22 mouse cellular contexts compared by ENCODE assay signal in genomic region chr7:24839410-24839808, GRCm38 (mm10). TPM values are rescaled to one million over a fixed set of nuclear protein-coding genes. Genes with fewer than 3 reads are reported as not detected.
DNase-seq lines count a peak whose midpoint lies in the region; ATAC-seq lines count a peak whose summit lies in the region.
"Had no signal": no experiment of that assay in that cellular context is flagged by ENCODE, and none has a peak within 500 bp of the region (broad histone marks: within the 10 kb centered on the region; RNA-seq: fewer than 3 reads in every experiment).

No protein-coding gene starts in this region.

- no peaks in the 10 kb centered on the region; the same call in 1 of the 2 replicates for H3K27me3 ChIP-seq in liver, embryonic 12.5 days (replicated peaks)
- H3K27me3 ChIP-seq: kidney, embryonic 15.5 days; limb, embryonic 12.5 days; neural tube, embryonic 15.5 days had no signal

- 0 out of 2 replicates have a peak, but pooled peaks cover 8% of the 10 kb centered on the region for H3K4me1 ChIP-seq in liver, embryonic 12.5 days
- H3K4me1 ChIP-seq: kidney, embryonic 15.5 days; midbrain, embryonic 10.5 days; neural tube, embryonic 15.5 days had no signal

- H3K4me2 ChIP-seq in liver, embryonic 12.5 days: no peak overlapping the region
- H3K4me2 ChIP-seq: kidney, embryonic 15.5 days; limb, embryonic 12.5 days; neural tube, embryonic 15.5 days had no signal

- no peak overlapping the region for H3K27ac ChIP-seq in liver, embryonic 12.5 days
- H3K27ac ChIP-seq: kidney, embryonic 15.5 days; layer of hippocampus, adult 2 months; left cerebral cortex, adult 2 months; limb, embryonic 12.5 days; midbrain, embryonic 10.5 days; neural tube, embryonic 15.5 days had no signal

- H3K9me3 ChIP-seq in liver, embryonic 12.5 days (replicated peaks): no peaks in the 10 kb centered on the region
- H3K9me3 ChIP-seq: kidney, embryonic 15.5 days; limb, embryonic 12.5 days; midbrain, embryonic 10.5 days; neural tube, embryonic 15.5 days had no signal

- DNase-seq in liver (no peak), A20 (ENCODE audit: low read depth, low spot score) (peak; percentile 49)
- no peak for DNase-seq in Muller cell, postnatal 12 days (ENCODE audit: inconsistent ontology term)
- no peak for DNase-seq in heart, postnatal 4 days
- no peak for DNase-seq in lung, postnatal 25 days (ENCODE audit: low spot score)
- DNase-seq: adrenal gland, postnatal 10 days; cerebellum, adult 9-11 months; heart, adult 18-20 months; retina, postnatal 1 day had no signal

- peak; percentile 21; the same call in 1 of the 2 replicates for ATAC-seq in liver, embryonic 12.5 days
- peak; percentile 59 for ATAC-seq in common myeloid progenitor, adult 5-6 weeks (replicated peaks; ENCODE audit: low read depth, poor library complexity, severe bottlenecking)
- peak; percentile 61 for ATAC-seq in megakaryocyte progenitor cell, adult 5-6 weeks (replicated peaks; ENCODE audit: poor library complexity)
- ATAC-seq: forebrain, embryonic 14.5 days had no signal

- H3K9ac ChIP-seq in liver, embryonic 12.5 days: no peak overlapping the region
- H3K9ac ChIP-seq: kidney, embryonic 15.5 days; limb, embryonic 12.5 days; neural tube, embryonic 15.5 days had no signal

- no peaks in the 10 kb centered on the region for H3K36me3 ChIP-seq in liver, embryonic 12.5 days
- H3K36me3 ChIP-seq: kidney, embryonic 15.5 days; limb, embryonic 12.5 days; midbrain, embryonic 10.5 days; neural tube, embryonic 15.5 days had no signal

- no peak overlapping the region for H3K4me3 ChIP-seq in liver, embryonic 12.5 days
- H3K4me3 ChIP-seq: kidney, embryonic 15.5 days; layer of hippocampus, adult 2 months; left cerebral cortex, adult 2 months; limb, embryonic 12.5 days; midbrain, embryonic 10.5 days; neural tube, embryonic 15.5 days had no signal

- WGBS in liver, embryonic 12.5 days (ENCODE audit: insufficient replicate concordance): 42% methylated on average over 8 of the region's 8 CpGs

RNA-seq across cellular contexts. Expression of gene Gm9844, which starts 22.6 kb away (rescaled TPM):
- polyA plus RNA-seq in liver, embryonic 12.5 days (2016; fragmentation: Nextera tagmentation; extraction: Ambion mirVana): 3.0 and 3.4 TPM in 2 replicates
- 34.7 and 43.7 TPM in 2 replicates for total RNA-seq in common myeloid progenitor, adult 5-6 weeks (2017)
- 1.2 and 1.5 TPM in 2 replicates for total RNA-seq in megakaryocyte progenitor cell, adult 5-6 weeks (2015)
- total RNA-seq in megakaryocyte progenitor cell, adult 5-6 weeks (2017): 6.0 and 6.6 TPM in 2 replicates
- total RNA-seq in heart, postnatal 4 days (2021): 1 to 10 TPM in 1 of 2 experiments, not detected in 1; 2.5 TPM
- total RNA-seq: heart, adult 18-20 months had no signal

RNA-seq across cellular contexts. Expression of gene Lypd4, which starts 30.3 kb away (rescaled TPM):
- not detected in 2 replicates for polyA plus RNA-seq in liver, embryonic 12.5 days (2016; fragmentation: Nextera tagmentation; extraction: Ambion mirVana)
- total RNA-seq in common myeloid progenitor, adult 5-6 weeks (2017): not detected in 2 replicates
- not detected in 2 replicates for total RNA-seq in megakaryocyte progenitor cell, adult 5-6 weeks (2015)
- total RNA-seq in megakaryocyte progenitor cell, adult 5-6 weeks (2017): not detected in 2 replicates
- not detected for total RNA-seq in heart, postnatal 4 days (2021)
- total RNA-seq: adrenal gland, postnatal 10 days; heart, adult 18-20 months; layer of hippocampus, adult 2 months; left cerebral cortex, adult 2 months; MEL had no signal
- polyA plus RNA-seq: forebrain, embryonic 14.5 days; heart, postnatal 0 days; kidney, embryonic 15.5 days; limb, embryonic 12.5 days; lung, embryonic 16.5 days; midbrain, embryonic 10.5 days; neural tube, embryonic 15.5 days had no signal

RNA-seq across cellular contexts. Expression of gene Dmrtc2, which starts 30.4 kb away (rescaled TPM):
- not detected in 2 replicates for polyA plus RNA-seq in liver, embryonic 12.5 days (2016; fragmentation: Nextera tagmentation; extraction: Ambion mirVana)
- not detected in 2 replicates for total RNA-seq in common myeloid progenitor, adult 5-6 weeks (2017)
- not detected in 2 replicates for total RNA-seq in megakaryocyte progenitor cell, adult 5-6 weeks (2015)
- total RNA-seq in megakaryocyte progenitor cell, adult 5-6 weeks (2017): not detected in 2 replicates
- not detected for total RNA-seq in heart, postnatal 4 days (2021)
- total RNA-seq: adrenal gland, postnatal 10 days; heart, adult 18-20 months; layer of hippocampus, adult 2 months; left cerebral cortex, adult 2 months; MEL had no signal
- polyA plus RNA-seq: forebrain, embryonic 14.5 days; heart, postnatal 0 days; kidney, embryonic 15.5 days; limb, embryonic 12.5 days; lung, embryonic 16.5 days; midbrain, embryonic 10.5 days had no signal

RNA-seq across cellular contexts. Expression of gene Rps19, which starts 44.8 kb away (rescaled TPM):
- polyA plus RNA-seq in liver, embryonic 12.5 days (2016; fragmentation: Nextera tagmentation; extraction: Ambion mirVana): 1,803 and 1,813 TPM in 2 replicates
- 1,538 and 1,683 TPM in 2 replicates for total RNA-seq in common myeloid progenitor, adult 5-6 weeks (2017)
- 2,965 and 3,011 TPM in 2 replicates for total RNA-seq in megakaryocyte progenitor cell, adult 5-6 weeks (2015)
- total RNA-seq in megakaryocyte progenitor cell, adult 5-6 weeks (2017): 1,012 and 1,228 TPM in 2 replicates
- total RNA-seq in heart, postnatal 4 days (2021): 100 to 1,000 TPM; 902 to 929 TPM

RNA-seq across cellular contexts. Expression of gene Cd79a, which starts 57.8 kb away (rescaled TPM):
- 0.12 TPM in 1 of 2 replicates, not detected in the other for polyA plus RNA-seq in liver, embryonic 12.5 days (2016; fragmentation: Nextera tagmentation; extraction: Ambion mirVana)
- total RNA-seq in common myeloid progenitor, adult 5-6 weeks (2017): not detected in 2 replicates
- 0.34 and 0.35 TPM in 2 replicates for total RNA-seq in megakaryocyte progenitor cell, adult 5-6 weeks (2015)
- total RNA-seq in megakaryocyte progenitor cell, adult 5-6 weeks (2017): 0.08 and 0.78 TPM in 2 replicates
- 1 to 10 TPM in 1 of 2 experiments, under 1 TPM in 1; 0.88 to 1.4 TPM for total RNA-seq in heart, postnatal 4 days (2021)
- total RNA-seq: layer of hippocampus, adult 2 months had no signal
- polyA plus RNA-seq: forebrain, embryonic 14.5 days had no signal
